Mouse (Mus musculus): ENCODE data around the gene Actn4.

DNA sequence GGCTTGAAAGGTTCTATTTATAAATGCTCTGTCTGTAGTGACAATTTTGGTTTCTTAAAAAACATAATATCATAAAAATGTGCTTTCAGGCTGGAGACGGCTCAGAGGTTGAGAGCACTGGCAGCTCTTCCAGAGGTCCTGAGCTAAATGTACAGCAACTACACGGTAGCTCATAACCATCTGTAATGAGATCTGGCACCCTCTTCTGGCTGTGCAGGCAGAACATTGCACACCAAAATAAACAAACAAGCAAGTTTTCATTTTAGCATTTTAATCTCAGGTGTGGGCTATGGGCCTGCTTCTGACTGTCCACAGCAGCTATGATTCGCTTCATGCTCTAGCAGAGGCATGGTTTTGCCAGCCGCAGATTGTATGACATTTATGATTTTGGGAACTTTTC lies 62.2 kb downstream of the Actn4 start:
- TF ChIP-seq CTCF (IDR thresholded peaks at IDR 0.05; ENCODE audit: low read depth, low read length): no peak
- TF ChIP-seq POLR2A (IDR thresholded peaks at IDR 0.05; ENCODE audit: extremely low read depth, insufficient read depth, low read length): no peak

Data from liver, adult 2 months (tissue).